Mouse (Mus musculus): Measurements from ENCODE around the gene Magix. TPM values are rescaled to one million over a fixed set of nuclear protein-coding genes. Genes with fewer than 3 reads are reported as not detected.

The Magix gene
- total and polyA plus RNA-seq, 2 experiments from 2014 or later, result 0.07 TPM; not detected in 1

GRCm38 (mm10) chrX:7632560-7632959 lies 48.5 kb downstream of the Magix start:
- H3K4me3 ChIP-seq (ENCODE audit: low read depth, low read length), result no peak overlapping the region
- H3K9me3 ChIP-seq (ENCODE audit: low read length), result no peaks in the 10 kb centered on the region
- H3K4me2 ChIP-seq (ENCODE audit: low read depth, low read length, poor library complexity, severe bottlenecking), result no peak overlapping the region
- ATAC-seq (ENCODE audit: low FRiP score) (no peak), DNase-seq (ENCODE audit: low spot score) (no peak)
- no peaks in the 10 kb centered on the region for H3K27me3 ChIP-seq (ENCODE audit: insufficient read depth, low read length)
- H3K9ac ChIP-seq (replicated peaks; ENCODE audit: low read length, poor library complexity, severe bottlenecking), result no peak overlapping the region
- H3K36me3 ChIP-seq (ENCODE audit: insufficient read depth, low read length), result no peaks in the 10 kb centered on the region
- TF ChIP-seq CTCF (IDR thresholded peaks at IDR 0.05), result no peak
- no peaks in the 10 kb centered on the region for H3K4me1 ChIP-seq (ENCODE audit: insufficient read depth, low read length)
- WGBS, result 93% methylated on average over 6 of the region's 6 CpGs
- H3K27ac ChIP-seq (ENCODE audit: low read depth, low read length), result no peak overlapping the region

Other genes starting within 250 kb of the Magix start
- 0.16 TPM in 1 of 2 replicates, not detected in the other for gene Foxp3, start 107.6 kb downstream of the Magix start, total RNA-seq (2014; rRNA removed)
- gene Foxp3, start 107.6 kb downstream of the Magix start, polyA plus RNA-seq (2015; fragmentation: Nextera tagmentation; extraction: Ambion mirVana), result 0.30 TPM in 1 of 2 replicates, not detected in the other
- 19.4 and 27.3 TPM in 2 replicates for gene Ppp1r3f, start 107.0 kb downstream of the Magix start, total RNA-seq (2014; rRNA removed)
- 8.4 and 9.4 TPM in 2 replicates for gene Ppp1r3f, start 107.0 kb downstream of the Magix start, polyA plus RNA-seq (2015; fragmentation: Nextera tagmentation; extraction: Ambion mirVana)
- 29.6 and 32.3 TPM in 2 replicates for gene Ccdc22, start 75.7 kb downstream of the Magix start, total RNA-seq (2014; rRNA removed)
- 19.9 and 20.0 TPM in 2 replicates for gene Ccdc22, start 75.7 kb downstream of the Magix start, polyA plus RNA-seq (2015; fragmentation: Nextera tagmentation; extraction: Ambion mirVana)
- 0.05 and 1.0 TPM in 2 replicates for gene Cacna1f, start 74.2 kb downstream of the Magix start, total RNA-seq (2014; rRNA removed)
- gene Cacna1f, start 74.2 kb downstream of the Magix start, polyA plus RNA-seq (2015; fragmentation: Nextera tagmentation; extraction: Ambion mirVana), result 0.16 and 0.20 TPM in 2 replicates
- 431 and 492 TPM in 2 replicates for gene Syp, start 42.8 kb downstream of the Magix start, total RNA-seq (2014; rRNA removed)
- 329 and 360 TPM in 2 replicates for gene Syp, start 42.8 kb downstream of the Magix start, polyA plus RNA-seq (2015; fragmentation: Nextera tagmentation; extraction: Ambion mirVana)
- gene Prickle3, start 24.0 kb downstream of the Magix start, total RNA-seq (2014; rRNA removed), result 0.99 and 1.6 TPM in 2 replicates
- 1.1 and 1.3 TPM in 2 replicates for gene Prickle3, start 24.0 kb downstream of the Magix start, polyA plus RNA-seq (2015; fragmentation: Nextera tagmentation; extraction: Ambion mirVana)
- 9.1 and 16.4 TPM in 2 replicates for gene Plp2, start 9.9 kb downstream of the Magix start, total RNA-seq (2014; rRNA removed)
- 18.9 and 20.0 TPM in 2 replicates for gene Plp2, start 9.9 kb downstream of the Magix start, polyA plus RNA-seq (2015; fragmentation: Nextera tagmentation; extraction: Ambion mirVana)
- 11.9 and 25.1 TPM in 2 replicates for gene Gpkow, start 15.9 kb upstream of the Magix start, total RNA-seq (2014; rRNA removed)
- gene Gpkow, start 15.9 kb upstream of the Magix start, polyA plus RNA-seq (2015; fragmentation: Nextera tagmentation; extraction: Ambion mirVana), result 41.6 and 42.3 TPM in 2 replicates
- 34.6 and 42.0 TPM in 2 replicates for gene Wdr45, start 33.1 kb upstream of the Magix start, total RNA-seq (2014; rRNA removed)
- gene Wdr45, start 33.1 kb upstream of the Magix start, polyA plus RNA-seq (2015; fragmentation: Nextera tagmentation; extraction: Ambion mirVana), result 27.2 and 30.5 TPM in 2 replicates
- gene Gm45208, start 41.0 kb upstream of the Magix start, total RNA-seq (2014; rRNA removed), result 0.71 TPM in 1 of 2 replicates, not detected in the other
- gene Gm45208, start 41.0 kb upstream of the Magix start, polyA plus RNA-seq (2015; fragmentation: Nextera tagmentation; extraction: Ambion mirVana), result not detected in 2 replicates
- gene Praf2, start 47.2 kb upstream of the Magix start, total RNA-seq (2014; rRNA removed), result 110 and 134 TPM in 2 replicates
- gene Praf2, start 47.2 kb upstream of the Magix start, polyA plus RNA-seq (2015; fragmentation: Nextera tagmentation; extraction: Ambion mirVana), result 136 and 146 TPM in 2 replicates
- gene Ccdc120, start 69.7 kb upstream of the Magix start, total RNA-seq (2014; rRNA removed), result 272 and 352 TPM in 2 replicates
- 64.9 and 71.6 TPM in 2 replicates for gene Ccdc120, start 69.7 kb upstream of the Magix start, polyA plus RNA-seq (2015; fragmentation: Nextera tagmentation; extraction: Ambion mirVana)
- 21.0 and 22.3 TPM in 2 replicates for gene Tfe3, start 81.3 kb upstream of the Magix start, total RNA-seq (2014; rRNA removed)
- 20.0 and 21.0 TPM in 2 replicates for gene Tfe3, start 81.3 kb upstream of the Magix start, polyA plus RNA-seq (2015; fragmentation: Nextera tagmentation; extraction: Ambion mirVana)
- 27.2 and 36.3 TPM in 2 replicates for gene Gripap1, start 108.5 kb upstream of the Magix start, total RNA-seq (2014; rRNA removed)
- gene Gripap1, start 108.5 kb upstream of the Magix start, polyA plus RNA-seq (2015; fragmentation: Nextera tagmentation; extraction: Ambion mirVana), result 63.9 and 68.4 TPM in 2 replicates
- 3.1 and 5.2 TPM in 2 replicates for gene Kcnd1, start 141.0 kb upstream of the Magix start, total RNA-seq (2014; rRNA removed)
- 4.6 and 5.3 TPM in 2 replicates for gene Kcnd1, start 141.0 kb upstream of the Magix start, polyA plus RNA-seq (2015; fragmentation: Nextera tagmentation; extraction: Ambion mirVana)
- 61.2 and 68.3 TPM in 2 replicates for gene Otud5, start 160.1 kb upstream of the Magix start, total RNA-seq (2014; rRNA removed)
- gene Otud5, start 160.1 kb upstream of the Magix start, polyA plus RNA-seq (2015; fragmentation: Nextera tagmentation; extraction: Ambion mirVana), result 37.0 and 39.6 TPM in 2 replicates
- gene Pim2, start 197.0 kb upstream of the Magix start, total RNA-seq (2014; rRNA removed), result 12.7 and 17.4 TPM in 2 replicates
- 20.4 and 20.9 TPM in 2 replicates for gene Pim2, start 197.0 kb upstream of the Magix start, polyA plus RNA-seq (2015; fragmentation: Nextera tagmentation; extraction: Ambion mirVana)
- gene Slc35a2, start 202.8 kb upstream of the Magix start, total RNA-seq (2014; rRNA removed), result 50.2 and 67.0 TPM in 2 replicates
- 42.9 and 46.2 TPM in 2 replicates for gene Slc35a2, start 202.8 kb upstream of the Magix start, polyA plus RNA-seq (2015; fragmentation: Nextera tagmentation; extraction: Ambion mirVana)
- 136 and 143 TPM in 2 replicates for gene Pqbp1, start 218.0 kb upstream of the Magix start, total RNA-seq (2014; rRNA removed)
- 232 and 234 TPM in 2 replicates for gene Pqbp1, start 218.0 kb upstream of the Magix start, polyA plus RNA-seq (2015; fragmentation: Nextera tagmentation; extraction: Ambion mirVana)
- 42.6 and 43.4 TPM in 2 replicates for gene Timm17b, start 218.1 kb upstream of the Magix start, total RNA-seq (2014; rRNA removed)
- gene Timm17b, start 218.1 kb upstream of the Magix start, polyA plus RNA-seq (2015; fragmentation: Nextera tagmentation; extraction: Ambion mirVana), result 141 and 145 TPM in 2 replicates
- gene Gm10491, start 226.6 kb upstream of the Magix start, total RNA-seq (2014; rRNA removed), result not detected in 2 replicates
- not detected in 2 replicates for gene Gm10491, start 226.6 kb upstream of the Magix start, polyA plus RNA-seq (2015; fragmentation: Nextera tagmentation; extraction: Ambion mirVana)
- not detected in 2 replicates for gene Gm10490, start 228.3 kb upstream of the Magix start, total RNA-seq (2014; rRNA removed)
- not detected in 2 replicates for gene Gm10490, start 228.3 kb upstream of the Magix start, polyA plus RNA-seq (2015; fragmentation: Nextera tagmentation; extraction: Ambion mirVana)
- gene Pcsk1n, start 238.6 kb upstream of the Magix start, total RNA-seq (2014; rRNA removed), result 111 and 161 TPM in 2 replicates
- gene Pcsk1n, start 238.6 kb upstream of the Magix start, polyA plus RNA-seq (2015; fragmentation: Nextera tagmentation; extraction: Ambion mirVana), result 534 and 561 TPM in 2 replicates
- gene Eras, start 247.4 kb upstream of the Magix start, total RNA-seq (2014; rRNA removed), result not detected in 2 replicates
- not detected in 2 replicates for gene Eras, start 247.4 kb upstream of the Magix start, polyA plus RNA-seq (2015; fragmentation: Nextera tagmentation; extraction: Ambion mirVana)

All from midbrain, postnatal 0 days (tissue).